ENCODE assay signal across 8 mouse cellular contexts in the genomic region with DNA sequence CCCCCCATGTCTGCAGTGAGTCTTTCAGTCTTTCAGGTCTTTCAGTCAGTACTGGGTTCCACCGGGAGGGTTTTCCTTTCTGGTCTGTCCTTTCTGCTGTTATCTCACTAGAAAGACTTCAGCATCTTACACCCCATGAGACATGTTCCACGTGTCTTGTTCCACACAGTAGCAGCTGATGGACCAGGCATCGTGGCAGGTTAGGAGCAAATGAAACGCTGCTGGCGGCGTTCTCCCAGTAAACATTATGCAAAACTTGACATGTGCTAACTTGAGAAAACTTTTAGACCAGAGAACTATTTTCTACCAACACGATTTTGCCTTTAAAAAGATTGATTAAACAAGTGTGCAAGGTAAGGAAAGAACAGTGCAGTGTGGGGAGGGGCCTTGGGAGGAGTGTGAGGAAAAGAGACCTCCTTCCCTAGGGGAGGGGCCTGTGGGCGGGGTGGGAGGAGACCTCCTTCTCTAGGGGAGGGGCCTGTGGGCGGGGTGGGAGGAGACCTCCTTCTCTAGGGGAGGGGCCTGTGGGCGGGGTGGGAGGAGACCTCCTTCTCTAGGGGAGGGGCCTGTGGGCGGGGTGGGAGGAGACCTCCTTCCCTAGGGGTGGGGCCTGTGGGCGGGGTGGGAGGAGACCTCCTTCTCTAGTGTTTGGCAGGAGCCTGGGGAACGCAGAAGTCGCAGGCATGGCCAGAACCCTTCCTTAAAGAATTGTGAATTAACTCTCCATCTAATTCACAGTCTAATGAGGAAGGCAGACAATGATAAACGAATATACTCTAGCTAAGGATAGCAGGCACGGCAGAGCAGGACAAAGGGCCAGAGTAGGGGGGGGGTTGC.
DNase-seq lines count a peak whose midpoint lies in the region; ATAC-seq lines count a peak whose summit lies in the region.

No protein-coding gene starts in this region.

- peaks cover 19% of the 10 kb centered on the region for H3K4me1 ChIP-seq in heart, embryonic 15.5 days (replicated peaks)
- peaks cover 10% of the 10 kb centered on the region for H3K4me1 ChIP-seq in stomach, embryonic 15.5 days

- H3K4me2 ChIP-seq in heart, embryonic 15.5 days: peak overlapping the region; percentile 90
- H3K4me2 ChIP-seq in stomach, embryonic 15.5 days: peak overlapping the region; percentile 82

- peak overlapping the region; percentile 57 for H3K4me3 ChIP-seq in heart, embryonic 15.5 days
- H3K4me3 ChIP-seq in stomach, embryonic 15.5 days (replicated peaks): peak overlapping the region; percentile 46

- peak overlapping the region; percentile 74; the same call in 1 of the 2 replicates for H3K27ac ChIP-seq in heart, embryonic 15.5 days
- peak overlapping the region; percentile 88 for H3K27ac ChIP-seq in stomach, embryonic 15.5 days

- ATAC-seq in heart, embryonic 15.5 days (replicated peaks; ENCODE audit: insufficient number of reproducible peaks, insufficient read depth, low FRiP score, low read depth): peak; percentile 68
- ATAC-seq in megakaryocyte progenitor cell, adult 5-6 weeks (replicated peaks; ENCODE audit: poor library complexity): peak; percentile 56
- ATAC-seq in stomach, embryonic 15.5 days (ENCODE audit: insufficient read depth, low FRiP score, low read depth): peak; percentile 80

- H3K9ac ChIP-seq in heart, embryonic 15.5 days: peak overlapping the region; percentile 65
- H3K9ac ChIP-seq in stomach, embryonic 15.5 days: no peak overlapping the region

- no peaks in the 10 kb centered on the region for H3K9me3 ChIP-seq in heart, embryonic 15.5 days (replicated peaks)
- H3K9me3 ChIP-seq in stomach, embryonic 15.5 days: no peaks in the 10 kb centered on the region

- H3K36me3 ChIP-seq in heart, embryonic 15.5 days: no peaks in the 10 kb centered on the region
- H3K36me3 ChIP-seq in stomach, embryonic 15.5 days: no peaks in the 10 kb centered on the region

- H3K27me3 ChIP-seq in heart, embryonic 15.5 days: no peaks in the 10 kb centered on the region
- H3K27me3 ChIP-seq in stomach, embryonic 15.5 days (replicated peaks): no peaks in the 10 kb centered on the region

- WGBS in heart, embryonic 15.5 days: 6% methylated on average over 14 of the region's 16 CpGs
- 2% methylated on average over 16 of the region's 16 CpGs for WGBS in stomach, embryonic 15.5 days

- peak; percentile 29 for DNase-seq in ovary, adult 18-20 months (ENCODE audit: low spot score)
- no peak for DNase-seq in ovary, postnatal 14 days (ENCODE audit: low spot score)
- peak; percentile 82 for DNase-seq in embryo, embryonic 10.5 days (ENCODE audit: low spot score)
- peak; percentile 69 to 75 for DNase-seq in kidney, postnatal 25 days
- DNase-seq in layer of hippocampus, adult 11-12 months (ENCODE audit: low spot score): no peak

Comparison
In these comparisons a context has a peak if more than half of its experiments do, and no peak if none do; other contexts are left out.
1. DNase-seq: peak in ovary, adult 18-20 months (single experiment), embryo, embryonic 10.5 days (single experiment) and kidney, postnatal 25 days (2 of 2); none in ovary, postnatal 14 days (single experiment) and layer of hippocampus, adult 11-12 months (single experiment).
2. Peak in every context shown above with its lines, with median percentiles within 50 percentile points of each other: ATAC-seq.